Mouse (Mus musculus) right cerebral cortex, postnatal 4 days (tissue): ENCODE measurements around the gene Ldhc.
"Not testable (repeated sequence)": the region's sequence is repeated elsewhere in the genome, so short reads cannot be mapped to it uniquely, and the experiment has no call there.

Experiments
- DNase-seq: peaks from one replicate; pipeline ENCODE4 v3.0.0-alpha.2; 2022

Ldhc gene

GRCm38 (mm10) chr7:46860996-46861395 lies at the start of gene Ldhc:
Gene Ldhc, plus strand, starts transcription at chr7:46861203.
- DNase-seq = no peak

DNA sequence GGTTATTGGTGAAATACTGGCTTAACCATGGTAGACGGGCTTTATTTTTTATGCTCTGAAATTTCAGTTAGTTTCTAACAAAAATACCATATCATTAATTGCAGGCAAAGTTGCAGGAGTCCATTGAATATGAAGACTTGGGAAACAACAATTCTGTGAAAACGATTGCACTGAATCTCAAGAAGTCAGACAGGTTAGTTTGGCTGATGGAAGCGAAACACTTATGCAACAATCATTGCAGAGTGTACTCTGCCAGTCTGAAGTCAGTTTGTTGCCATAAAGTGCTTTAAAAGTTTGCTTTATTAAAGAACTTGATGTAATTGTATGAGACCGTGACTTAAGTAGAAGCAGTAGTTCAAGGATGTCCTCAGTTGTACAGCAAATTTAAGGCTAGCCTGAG lies 47.0 kb upstream of the Ldhc start:
- DNase-seq = no peak

DNA sequence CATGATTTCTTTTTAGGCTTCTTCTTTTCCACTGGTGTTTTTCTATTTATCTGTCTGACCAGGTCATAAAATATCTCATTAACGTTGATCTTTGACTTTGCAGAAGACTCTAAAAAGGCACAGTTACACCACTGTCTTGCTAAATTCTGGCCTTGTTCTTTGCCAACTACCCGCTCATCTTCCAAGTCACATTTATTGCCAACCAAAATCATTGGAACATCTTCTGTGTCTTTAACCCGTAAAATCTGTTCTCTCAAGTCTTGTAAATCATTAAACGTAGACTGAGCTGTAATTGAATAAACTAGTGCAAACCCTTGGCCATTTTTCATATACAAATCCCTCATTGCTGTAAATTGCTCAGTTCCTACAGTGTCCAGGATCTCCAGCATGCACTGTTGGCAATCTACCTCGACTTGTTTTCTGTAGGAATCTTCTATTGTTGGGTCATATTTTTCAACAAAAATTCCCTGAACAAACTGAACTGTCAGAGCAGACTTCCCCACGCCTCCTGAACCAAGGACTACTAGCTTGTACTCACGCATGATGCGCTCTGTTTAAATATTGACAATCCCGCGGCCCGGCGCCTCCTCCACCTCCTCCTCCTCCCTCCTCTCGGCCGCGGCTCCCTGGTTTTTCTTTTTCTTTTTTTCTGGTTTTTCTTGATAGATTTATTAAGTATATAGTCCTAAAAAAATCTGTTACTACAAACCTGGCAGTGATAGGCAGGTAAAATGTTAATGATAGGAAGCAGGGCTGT lies 39.9 kb upstream of the Ldhc start:
- DNase-seq = not testable (repeated sequence)

DNA sequence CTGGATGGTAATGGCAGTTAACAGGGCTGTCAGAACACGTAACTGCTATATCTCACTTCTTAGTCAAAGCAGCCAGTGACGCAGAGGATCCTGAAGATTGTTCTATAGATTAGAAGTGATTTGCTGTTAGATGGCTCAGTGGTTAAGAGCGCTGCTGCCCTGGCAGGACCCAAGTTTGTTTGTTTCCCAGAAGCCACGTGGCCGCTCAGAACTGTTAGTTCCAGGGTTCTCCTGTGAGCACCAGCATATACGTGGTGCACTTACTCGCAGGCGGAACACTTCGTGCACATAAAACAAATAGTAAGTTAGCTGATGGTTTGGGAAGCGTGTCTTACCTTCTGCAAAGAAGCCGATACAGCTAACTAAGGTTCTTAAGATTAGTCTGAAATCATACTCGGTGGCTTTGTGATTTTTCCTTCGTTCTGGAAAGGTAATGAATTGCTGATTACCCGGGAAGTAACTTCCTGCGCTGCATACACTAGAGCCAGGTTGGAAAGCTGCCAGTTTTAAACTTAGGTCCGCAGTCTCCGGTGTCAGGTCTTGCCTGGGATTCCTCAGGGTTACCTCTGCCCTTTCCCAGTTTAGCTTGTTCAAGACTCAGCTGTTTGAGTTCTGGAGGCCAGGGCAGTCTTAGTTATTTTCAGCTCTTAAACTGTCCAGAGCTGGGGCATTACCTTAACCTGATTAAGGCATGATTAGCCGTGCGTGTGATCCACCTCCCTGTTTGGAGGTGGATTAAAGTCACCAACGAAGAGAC lies 33.8 kb upstream of the Ldhc start:
- DNase-seq = no peak

DNA sequence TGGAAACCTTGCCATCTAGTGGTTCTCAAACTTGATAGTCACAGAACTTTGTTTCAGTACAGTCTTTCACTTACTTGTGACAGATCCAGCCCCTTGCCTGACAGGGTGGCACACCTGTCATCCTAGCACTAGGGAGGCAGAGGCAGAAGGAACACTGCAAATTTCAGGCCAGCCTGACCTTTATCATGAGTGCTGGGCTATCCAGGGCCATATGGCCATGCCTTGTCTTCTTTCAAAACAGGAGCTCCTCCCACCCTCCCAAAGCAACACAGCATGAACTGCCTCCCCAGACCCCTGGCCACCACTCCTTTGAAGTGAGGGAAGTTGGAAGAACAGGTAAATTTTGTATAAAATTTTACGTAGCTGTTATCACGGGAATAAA lies 33.2 kb upstream of the Ldhc start:
- no peak for DNase-seq

DNA sequence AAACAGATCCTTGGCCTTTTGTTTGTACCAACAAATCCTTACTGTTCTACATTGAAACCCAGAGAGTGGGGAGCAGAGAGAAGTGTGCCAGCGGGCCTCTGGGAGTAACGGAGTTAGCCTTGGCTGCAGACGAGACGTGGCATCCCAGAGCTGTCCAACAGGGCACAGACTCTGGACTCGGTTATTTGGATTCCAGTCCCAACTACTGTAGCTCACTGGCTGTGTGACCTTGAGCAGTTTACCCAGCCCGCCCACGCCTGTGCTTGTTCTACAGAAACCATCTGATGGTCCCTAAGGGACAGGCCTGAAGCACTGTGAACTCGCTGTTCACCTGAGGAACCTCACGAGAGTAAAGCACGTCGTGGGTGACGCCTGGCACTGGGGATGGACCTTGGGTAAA lies 31.1 kb upstream of the Ldhc start:
- no peak for DNase-seq

- DNase-seq = no peak
Observed at GRCm38 (mm10) chr7:46830799-46831590, 30.0 kb upstream of the Ldhc start.

DNA sequence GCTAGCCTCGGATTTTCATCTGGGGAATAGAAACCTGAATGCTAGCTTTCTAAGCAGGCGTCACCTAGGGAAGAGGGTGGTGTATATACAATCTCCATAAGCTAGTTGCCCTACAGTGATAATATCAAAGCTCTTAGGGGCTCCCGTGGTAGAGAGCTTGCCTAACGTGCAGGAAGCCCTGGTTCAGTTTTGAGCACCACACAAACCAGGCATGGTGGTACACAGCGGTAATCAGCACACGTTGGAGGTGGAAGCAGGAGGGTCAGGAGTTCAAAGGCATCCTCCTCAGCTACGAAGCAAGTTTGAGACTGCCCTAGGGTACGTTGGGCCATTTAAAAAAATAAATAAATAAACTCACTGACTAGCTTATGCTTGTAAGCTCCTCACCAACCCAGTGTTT lies 29.3 kb upstream of the Ldhc start:
- no peak for DNase-seq

GRCm38 (mm10) chr7:46832112-46832810 lies 28.7 kb upstream of the Ldhc start:
- not testable (repeated sequence) for DNase-seq

DNA sequence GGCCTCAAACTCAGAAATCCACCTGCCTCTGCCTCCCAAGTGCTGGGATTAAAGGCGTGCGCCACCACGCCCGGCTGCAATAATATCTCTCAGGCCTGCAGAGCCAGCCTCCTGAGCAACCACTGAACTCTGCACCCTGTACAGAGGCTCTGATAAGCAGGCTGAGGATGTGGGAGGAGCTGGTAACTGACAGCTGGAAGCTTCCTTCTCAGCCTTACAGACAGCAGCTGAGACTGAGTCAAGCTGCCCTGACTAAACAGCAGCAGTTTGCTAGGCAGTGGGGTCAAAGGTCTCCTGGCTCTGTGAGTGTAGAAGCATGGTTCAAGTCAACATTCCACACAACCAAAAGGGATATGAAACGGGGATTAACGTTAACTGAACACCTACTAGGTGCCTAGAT lies 27.7 kb upstream of the Ldhc start:
- no peak for DNase-seq

GRCm38 (mm10) chr7:46833670-46834255 lies 27.2 kb upstream of the Ldhc start:
- DNase-seq = no peak

- no peak for DNase-seq
Observed at GRCm38 (mm10) chr7:46834994-46835610, 25.9 kb upstream of the Ldhc start.

GRCm38 (mm10) chr7:46836357-46836756 lies 24.6 kb upstream of the Ldhc start:
- DNase-seq = no peak

DNA sequence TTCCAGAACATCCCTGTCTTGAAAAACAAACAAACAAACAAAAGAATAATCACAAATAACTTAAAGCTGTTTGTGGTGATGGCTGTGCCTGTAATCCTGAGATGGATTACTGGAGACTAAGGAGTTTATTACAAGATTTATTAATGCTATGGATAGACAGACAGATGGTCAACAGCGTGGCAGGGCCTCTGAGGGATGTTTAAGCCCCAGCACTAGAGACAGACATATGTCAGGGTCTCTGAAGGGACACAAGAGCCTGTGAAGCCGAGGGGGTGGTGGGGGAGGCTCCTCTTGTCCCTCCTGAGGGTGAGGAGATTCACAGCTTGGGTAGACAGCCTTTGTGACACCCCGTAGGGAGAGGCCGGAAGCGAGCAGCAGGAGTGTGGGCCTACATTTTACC lies 23.9 kb upstream of the Ldhc start:
- DNase-seq = no peak

DNA sequence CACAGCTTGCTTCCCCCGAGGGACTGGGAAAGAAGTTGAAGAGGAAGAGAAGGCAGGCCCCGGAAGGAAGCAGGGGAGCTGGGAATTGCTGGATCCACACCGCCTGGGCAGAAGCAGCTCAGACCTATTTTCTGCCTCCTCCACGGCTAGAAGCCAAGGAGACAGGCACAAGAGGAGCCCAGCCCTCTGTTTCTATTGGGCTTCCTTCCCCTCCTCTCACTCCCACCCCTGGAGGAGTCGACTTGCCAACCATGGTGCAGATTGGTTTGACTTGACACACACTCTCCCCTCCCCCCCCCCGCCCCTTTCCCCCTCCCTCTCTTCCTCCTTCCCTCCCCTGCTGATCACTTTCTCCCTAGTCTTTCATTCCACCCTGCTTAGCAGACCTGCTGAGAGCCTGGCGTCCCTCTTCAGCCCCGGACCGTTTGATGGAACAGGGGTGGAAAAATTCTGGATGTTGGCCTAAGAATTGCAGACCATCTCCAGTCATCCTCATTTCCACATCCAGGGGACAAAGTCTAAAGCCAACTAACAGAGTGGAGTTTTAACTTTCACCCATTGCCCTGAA lies 22.8 kb upstream of the Ldhc start:
- DNase-seq = peak; percentile 29

DNA sequence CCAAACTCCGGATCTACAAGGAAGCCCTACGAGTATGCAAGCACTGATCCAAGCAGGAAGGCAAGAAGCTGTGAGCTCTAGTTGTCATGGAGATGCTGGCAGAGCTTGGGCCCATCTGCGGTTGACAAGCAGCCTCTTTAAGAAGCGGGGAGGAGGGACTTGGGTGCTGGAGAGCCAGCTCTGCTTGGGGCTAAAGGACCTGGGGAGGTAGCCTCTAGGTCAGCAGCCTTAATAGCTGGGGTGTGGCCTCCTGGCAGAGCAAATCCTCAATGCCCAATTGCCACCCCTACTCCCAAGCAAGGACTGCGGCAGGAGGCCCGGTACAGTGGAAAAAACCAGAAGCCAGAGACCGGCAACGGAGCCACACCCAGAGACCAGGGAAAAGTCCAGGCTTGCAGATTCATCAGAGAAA lies 22.1 kb upstream of the Ldhc start:
- DNase-seq = peak; percentile 73

DNA sequence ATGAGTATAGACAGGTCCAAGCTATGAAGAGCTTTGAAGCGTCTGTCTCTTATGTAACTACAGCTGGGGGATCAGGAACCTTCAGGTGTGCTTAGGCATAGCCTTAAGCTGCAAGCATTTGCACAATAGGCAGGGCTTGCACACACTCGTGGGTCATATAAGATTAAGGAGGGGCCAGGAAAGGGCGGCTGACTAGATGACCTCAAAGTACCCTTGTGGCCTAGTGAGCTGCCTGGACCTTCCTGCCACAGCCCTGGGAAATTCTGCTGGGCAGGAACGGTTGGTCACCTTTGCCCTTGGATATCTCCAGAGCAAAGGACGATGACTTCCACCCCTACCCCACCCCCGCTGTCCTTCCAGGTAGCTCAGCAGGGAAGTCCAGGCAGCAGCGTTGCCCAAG lies 21.6 kb upstream of the Ldhc start:
- DNase-seq = no peak

DNA sequence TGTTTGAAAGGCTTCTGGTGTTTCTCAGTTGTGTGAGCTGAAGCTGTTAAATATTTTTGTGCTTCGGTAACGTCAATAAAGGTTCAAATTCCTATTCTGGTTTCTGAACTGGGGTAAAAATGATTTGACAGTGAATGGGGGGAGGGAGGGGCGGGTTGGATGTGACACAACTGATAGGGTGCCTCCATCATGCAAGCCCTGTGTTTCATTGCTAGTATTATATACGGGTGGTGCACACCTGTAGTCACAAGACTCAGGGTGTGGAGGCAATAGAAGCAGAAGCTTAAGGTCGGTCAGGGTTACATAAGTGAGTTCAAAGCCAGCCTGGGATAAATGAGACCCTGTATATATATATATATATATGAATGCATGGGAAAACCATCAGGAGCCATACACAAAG lies 21.1 kb upstream of the Ldhc start:
- DNase-seq = no peak

- no peak for DNase-seq
Observed at GRCm38 (mm10) chr7:46840326-46840725, 20.7 kb upstream of the Ldhc start.

DNA sequence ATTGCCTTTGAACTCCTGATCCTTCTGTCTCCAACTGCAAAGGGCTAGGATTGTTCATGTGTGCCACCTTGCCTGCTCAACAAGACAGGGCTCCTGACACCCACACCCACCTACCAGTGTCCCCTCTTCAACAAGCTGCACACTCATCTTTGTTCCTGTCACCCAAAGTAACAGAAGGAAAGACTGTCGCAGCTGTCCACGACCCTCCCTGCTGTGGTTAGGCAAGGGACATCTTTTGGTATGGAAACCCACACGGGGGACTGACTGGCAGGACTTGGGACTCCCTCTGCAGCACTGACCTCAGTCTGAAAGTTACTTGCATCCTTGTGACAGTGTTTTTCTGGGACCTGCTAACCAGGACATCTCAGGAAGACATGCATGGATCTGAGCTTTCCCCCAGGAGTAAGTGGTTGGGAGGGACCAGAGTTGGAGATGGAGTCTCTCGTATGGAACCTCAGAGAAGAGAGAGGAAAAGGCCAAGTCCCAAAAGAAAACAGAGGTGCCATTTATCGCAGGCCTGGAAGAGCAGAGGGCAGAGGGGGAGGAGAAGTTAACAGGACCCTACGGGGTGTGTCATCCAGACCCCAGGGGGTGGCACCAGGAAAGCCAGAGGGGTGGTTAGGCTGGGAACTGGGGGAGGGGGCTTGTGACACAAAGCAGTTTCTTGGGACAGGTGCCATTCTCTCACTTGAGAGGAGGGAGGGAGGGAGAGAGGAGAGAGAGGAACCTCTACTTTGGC lies 20.0 kb upstream of the Ldhc start, which contains the start of gene Ldha:
Gene Ldha, plus strand, starts transcription at position 689 of the 739 bp plus-strand sequence.
- DNase-seq = no peak

DNA sequence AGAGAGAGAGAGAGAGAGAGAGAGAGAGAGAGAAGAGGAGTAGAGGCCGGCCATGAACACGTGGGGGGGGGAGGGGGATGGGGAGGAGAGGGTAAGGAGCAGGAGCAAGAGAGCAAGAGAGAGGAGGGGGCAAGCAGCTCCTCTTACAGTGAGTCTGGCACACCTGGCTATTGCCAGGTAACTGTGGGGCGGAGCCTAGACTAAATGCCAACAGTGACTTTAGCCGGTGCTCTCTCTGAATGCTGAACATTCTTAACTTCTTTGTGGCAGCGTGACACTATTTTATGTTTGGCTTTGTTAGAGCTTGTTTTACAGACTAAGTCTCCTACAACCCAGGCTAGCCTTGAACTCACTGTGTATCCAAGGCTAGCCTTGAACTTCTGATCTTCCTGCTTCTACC lies 18.7 kb upstream of the Ldhc start:
- DNase-seq = no peak
